Mouse (Mus musculus): ENCODE data around the gene Prss57.
"Not testable (repeated sequence)": the region's sequence is repeated elsewhere in the genome, so short reads cannot be mapped to it uniquely, and the experiment has no call there.

Prss57 gene

DNA sequence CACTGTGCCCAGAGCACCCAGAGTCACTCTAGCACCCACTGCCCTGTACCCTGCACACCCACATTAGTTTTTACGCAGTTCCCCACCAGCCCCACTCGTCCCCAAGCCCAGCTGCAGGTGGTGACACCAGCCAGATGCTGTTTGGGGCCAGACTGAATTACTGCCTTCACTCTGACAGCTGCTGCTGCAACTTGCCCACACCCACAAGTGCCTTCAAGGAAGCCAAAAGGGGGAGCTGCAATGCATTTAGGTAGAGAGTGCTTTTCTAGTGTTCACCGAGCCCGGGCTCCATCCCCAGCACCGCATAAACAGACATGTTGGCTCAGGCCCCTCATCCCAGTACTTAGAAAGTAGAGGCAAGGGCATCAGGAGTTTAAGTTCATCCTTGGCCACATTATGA lies 8.8 kb downstream of the Prss57 start:
- no peak for DNase-seq (ENCODE audit: low spot score in 2 of 2)

DNA sequence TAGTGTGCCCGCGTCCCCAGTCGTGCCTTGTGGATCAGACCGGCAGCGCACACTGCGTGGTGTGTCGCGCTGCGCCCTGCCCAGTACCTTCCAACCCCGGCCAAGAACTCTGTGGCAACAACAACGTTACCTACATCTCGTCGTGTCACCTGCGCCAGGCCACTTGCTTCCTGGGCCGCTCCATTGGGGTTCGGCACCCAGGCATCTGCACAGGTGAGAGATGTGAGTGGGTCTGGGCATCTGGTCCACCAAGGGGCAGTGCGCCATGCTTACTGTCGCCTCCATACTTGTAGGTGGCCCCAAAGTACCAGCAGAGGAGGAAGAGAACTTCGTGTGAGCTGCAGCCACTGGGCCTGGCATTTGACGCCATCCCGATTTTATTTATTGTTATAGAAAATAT lies 9.6 kb downstream of the Prss57 start:
- no peak for DNase-seq (ENCODE audit: low spot score in 2 of 2)

DNA sequence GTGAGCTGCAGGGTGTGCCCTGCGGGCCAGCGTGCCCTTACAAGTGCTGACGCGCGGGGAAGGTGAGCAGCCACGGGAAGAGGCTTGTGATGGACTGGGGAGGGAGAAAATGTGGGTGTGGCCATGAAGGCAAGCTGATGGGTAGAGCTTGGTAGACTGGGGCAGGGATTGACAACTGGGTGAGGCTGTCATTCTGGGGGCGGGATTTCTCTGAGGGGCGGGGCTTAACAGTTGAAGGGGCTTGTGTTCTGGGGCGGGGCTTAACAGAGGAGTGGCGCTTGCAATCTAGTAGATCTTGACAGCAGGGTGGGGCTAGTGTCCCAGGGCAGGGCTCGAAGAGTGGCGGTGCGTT lies 10.1 kb downstream of the Prss57 start:
- DNase-seq (ENCODE audit: low spot score in 2 of 2) = no peak

DNA sequence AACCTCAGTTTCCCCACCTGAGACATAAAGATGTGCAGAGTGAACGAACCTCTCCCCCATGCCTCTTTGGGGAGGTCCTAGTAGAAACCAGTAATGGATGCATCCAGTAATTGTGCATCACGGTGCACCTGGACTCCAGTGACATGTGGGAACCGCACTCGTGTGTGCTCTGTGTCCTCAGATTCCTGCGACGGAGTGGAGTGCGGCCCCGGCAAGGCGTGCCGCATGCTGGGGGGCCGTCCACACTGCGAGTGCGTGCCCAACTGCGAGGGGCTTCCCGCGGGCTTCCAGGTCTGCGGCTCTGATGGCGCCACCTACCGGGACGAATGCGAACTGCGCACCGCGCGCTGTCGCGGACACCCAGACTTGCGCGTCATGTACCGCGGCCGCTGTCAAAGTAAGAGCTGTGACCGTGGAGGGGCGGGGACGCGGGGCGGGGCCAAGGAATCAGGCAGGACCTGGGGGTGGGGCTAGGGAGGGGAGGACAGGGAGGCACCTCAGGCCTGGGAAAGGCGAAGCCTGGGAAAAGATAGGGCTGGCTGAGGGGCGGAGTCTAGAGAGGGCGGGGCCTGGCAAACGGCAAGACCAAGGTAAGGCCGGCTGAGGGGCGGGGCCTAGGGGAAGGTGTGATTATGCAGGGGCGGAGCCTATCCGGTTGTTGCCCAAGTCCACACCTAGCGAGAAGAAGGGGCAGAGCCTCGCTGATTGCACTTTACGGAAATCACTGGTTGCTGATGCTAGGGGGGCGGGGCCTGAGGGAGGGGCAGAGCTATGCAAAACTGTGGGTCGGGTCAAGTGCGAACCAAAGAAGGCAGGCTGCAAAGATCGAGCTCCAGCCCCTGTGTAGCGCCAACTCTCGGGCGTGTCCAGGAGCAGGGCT lies 10.7 kb downstream of the Prss57 start:
- peak; percentile 94 to 98 for DNase-seq (ENCODE audit: low spot score in 2 of 2)

DNA sequence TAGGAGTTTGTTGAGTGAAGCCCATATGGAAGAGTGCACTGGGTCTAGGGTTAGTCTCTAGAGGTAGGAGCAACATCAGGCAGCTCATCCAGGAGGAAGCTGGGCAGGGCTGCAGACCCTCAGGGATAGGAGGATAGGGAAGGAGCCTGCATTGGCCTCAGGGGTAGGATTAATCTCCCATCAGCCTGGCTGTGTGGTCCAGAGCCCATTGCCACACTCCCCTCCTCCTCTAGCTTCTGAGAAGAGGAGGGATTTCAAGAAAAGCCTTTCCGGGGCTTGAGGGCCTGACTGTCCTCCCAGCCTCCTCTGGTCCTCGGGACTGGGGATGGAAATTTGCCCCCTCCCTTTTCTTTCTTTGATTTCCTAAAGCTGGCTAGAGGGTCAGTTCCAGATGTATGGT lies 11.6 kb downstream of the Prss57 start:
- no peak for DNase-seq (ENCODE audit: low spot score in 2 of 2)

DNA sequence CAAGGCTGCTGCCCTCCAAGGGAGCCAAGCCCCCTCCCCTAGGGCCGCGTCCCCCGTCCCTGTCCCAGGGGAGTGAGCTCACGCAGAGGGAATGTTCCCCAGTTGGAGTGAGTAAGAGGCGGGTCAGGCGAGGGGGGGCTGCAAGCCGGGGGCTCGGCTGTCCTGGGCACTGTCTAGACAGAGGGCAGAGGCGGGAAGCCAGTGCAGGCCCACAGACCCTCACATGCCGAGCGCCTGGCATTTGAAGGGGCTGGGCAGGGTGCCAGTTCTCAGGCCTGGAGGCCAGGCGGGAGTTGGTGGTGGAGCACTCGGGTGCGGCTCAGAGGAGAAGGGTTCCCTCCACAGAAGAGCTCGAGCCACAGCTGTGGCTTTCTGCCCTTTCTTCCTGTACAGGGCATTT lies 12.8 kb downstream of the Prss57 start:
- DNase-seq (ENCODE audit: low spot score in 2 of 2) = no peak

- DNase-seq (ENCODE audit: low spot score in 2 of 2) = no peak
These were observed 13.6 kb downstream of the Prss57 start, which contains the start of gene Fstl3 for GRCm38 (mm10) chr10:79777103-79777531. TSS of gene Fstl3 (plus strand) at chr10:79777272.

- DNase-seq (ENCODE audit: low spot score in 2 of 2) = no peak
These were observed 16.1 kb downstream of the Prss57 start for GRCm38 (mm10) chr10:79774486-79775279.

GRCm38 (mm10) chr10:79773208-79773607 lies 17.6 kb downstream of the Prss57 start:
- DNase-seq (ENCODE audit: low spot score in 2 of 2) = no peak

DNA sequence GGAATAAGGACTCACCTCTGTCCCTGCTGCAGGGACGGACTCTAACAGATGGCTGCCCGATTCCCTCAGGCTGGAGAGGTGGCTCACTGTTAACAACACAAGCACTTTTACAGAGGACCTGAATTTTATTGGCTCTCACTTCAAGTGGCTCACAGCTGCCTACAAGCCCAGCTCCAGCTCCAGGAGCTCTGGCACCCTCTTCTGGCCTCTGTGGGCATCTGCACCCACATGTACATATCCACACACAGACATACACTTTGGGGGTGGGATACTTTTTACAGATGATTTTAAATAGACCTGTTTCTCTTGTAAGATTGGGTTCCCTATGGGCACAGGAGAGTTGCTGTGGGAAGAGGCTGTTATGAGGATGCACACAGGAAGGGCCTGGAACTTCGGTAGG lies 18.4 kb downstream of the Prss57 start:
- no peak for DNase-seq (ENCODE audit: low spot score in 2 of 2)

DNA sequence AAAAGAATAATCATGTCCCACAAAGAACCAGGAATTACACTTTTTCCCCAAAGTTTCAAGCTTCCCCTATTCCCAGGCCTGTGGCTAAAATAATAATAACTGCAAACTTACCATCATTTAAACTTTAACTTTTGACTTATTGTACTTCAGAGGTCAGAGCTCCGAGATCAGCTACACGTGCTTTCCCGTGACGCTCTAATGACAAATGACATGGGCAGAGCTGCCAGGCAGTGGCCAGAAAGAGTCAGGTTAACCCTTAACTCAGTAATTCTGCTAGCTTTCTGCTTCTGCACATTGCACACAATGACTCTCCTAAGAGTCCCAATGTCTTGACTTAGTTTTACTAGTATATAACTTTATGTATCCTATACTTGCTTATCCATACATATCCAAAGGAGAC lies 21.4 kb downstream of the Prss57 start:
- DNase-seq (ENCODE audit: low spot score in 2 of 2) = no peak

DNA sequence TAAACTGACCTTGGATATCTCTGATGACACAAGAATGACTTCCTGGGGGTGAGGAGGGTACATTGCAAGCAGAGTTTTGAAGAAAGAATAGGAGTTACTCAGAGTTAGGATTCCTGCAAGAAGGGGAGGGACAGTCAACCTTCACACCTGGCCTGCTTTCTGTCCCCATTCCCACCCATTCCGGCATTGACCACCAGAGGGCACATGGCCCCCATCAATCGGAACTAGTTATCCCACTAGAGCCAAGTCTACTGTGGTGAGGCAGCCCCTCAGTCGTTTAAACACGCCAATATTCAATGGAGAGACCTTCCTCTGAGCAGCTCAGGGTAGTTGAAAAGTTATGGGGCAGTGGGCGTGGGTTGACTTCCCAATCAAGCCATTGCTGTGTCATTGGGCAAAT lies 22.4 kb downstream of the Prss57 start:
- DNase-seq (ENCODE audit: low spot score in 2 of 2) = peak; percentile 83 to 88

GRCm38 (mm10) chr10:79767372-79768244 lies 23.2 kb downstream of the Prss57 start:
- DNase-seq (ENCODE audit: low spot score in 2 of 2) = peak; percentile 96 to 98

GRCm38 (mm10) chr10:79766508-79767325 lies 24.0 kb downstream of the Prss57 start, which contains the start of gene Rnf126:
TSS of gene Rnf126 (minus strand) at chr10:79766952.
- DNase-seq (ENCODE audit: low spot score in 2 of 2) = peak; percentile 98 to 99

DNA sequence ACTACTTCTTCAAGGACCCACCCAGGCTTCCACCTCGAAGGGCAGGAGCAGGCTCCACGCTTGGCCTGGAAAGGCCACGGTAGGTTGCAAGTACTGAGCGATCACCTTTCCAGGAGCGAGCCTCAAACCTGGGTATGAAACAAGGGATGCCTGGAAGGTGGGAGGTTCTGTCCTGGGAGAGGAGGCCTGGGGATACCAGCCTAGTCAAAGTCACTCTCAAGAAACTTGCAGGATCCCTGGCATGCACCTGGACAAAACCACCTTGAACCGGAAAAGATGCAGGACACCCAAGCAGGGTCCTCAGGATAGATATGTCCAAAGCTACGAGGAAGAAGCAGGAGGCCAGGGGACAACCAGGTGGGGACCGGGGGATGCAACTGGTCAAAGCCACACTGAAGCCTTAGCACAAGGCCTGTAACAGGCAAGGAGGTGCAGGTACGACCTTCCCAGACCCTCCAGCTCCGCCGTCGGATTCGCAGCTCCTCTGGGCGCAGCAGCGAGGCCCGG lies 24.7 kb downstream of the Prss57 start:
- DNase-seq (ENCODE audit: low spot score in 2 of 2) = no peak

- DNase-seq (ENCODE audit: low spot score in 2 of 2) = no peak
These were observed 25.5 kb downstream of the Prss57 start for GRCm38 (mm10) chr10:79765228-79765745.

GRCm38 (mm10) chr10:79764234-79764633 lies 26.5 kb downstream of the Prss57 start:
- DNase-seq (ENCODE audit: low spot score in 2 of 2) = no peak

GRCm38 (mm10) chr10:79762875-79763274 lies 27.9 kb downstream of the Prss57 start:
- DNase-seq (ENCODE audit: low spot score in 2 of 2) = no peak

DNA sequence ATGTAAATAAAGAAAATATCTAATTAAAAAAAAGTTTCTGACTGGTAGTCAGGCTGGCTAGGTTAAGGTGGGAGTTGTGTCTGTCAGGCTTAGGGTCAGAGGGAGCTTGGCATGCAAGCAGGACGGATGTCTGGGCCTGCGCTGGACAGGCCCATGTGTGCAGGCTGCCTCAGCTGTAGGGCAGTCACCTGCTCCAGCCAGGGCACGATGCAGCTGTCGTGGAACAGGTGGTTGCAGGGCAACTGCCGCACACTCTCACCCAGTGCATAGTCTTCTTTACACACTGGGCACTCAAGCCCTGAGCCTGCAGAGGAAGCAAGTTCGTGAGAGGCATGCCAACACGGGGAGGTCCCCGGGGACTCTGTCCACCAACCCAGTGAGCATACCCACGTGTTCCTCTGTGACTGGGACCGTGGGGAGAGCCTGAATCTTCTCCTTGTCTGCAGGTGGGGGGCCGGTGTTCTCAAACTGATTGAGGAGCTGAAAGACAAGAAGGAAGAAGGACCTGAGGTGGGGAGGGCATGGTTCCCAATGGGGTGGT lies 30.1 kb downstream of the Prss57 start:
- DNase-seq (ENCODE audit: low spot score in 2 of 2) = no peak

- DNase-seq (ENCODE audit: low spot score in 2 of 2) = not testable (repeated sequence)
These were observed 31.1 kb downstream of the Prss57 start for GRCm38 (mm10) chr10:79759675-79760074.
